18 mouse cellular contexts compared by ENCODE assay signal in the genomic region with DNA sequence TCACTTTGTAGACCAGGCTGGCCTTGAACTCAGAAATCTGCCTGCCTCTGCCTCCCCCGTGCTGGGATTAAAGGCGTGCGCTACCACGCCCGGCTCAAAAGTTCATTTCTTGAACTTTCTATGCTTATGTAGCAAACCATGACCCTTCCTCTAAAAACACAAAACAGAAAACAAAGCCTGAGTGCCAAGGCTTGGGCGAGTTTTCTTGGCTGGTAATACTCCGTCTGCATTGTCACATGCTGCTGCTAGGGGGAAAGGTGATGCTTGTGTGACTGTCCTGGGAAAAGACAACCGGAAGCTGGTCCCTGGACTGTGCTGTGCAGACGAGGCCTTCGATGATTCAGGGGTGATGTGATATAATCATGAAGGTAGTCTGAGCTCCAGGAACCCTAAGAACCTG. TPM values are rescaled to one million over a fixed set of nuclear protein-coding genes. Genes with fewer than 3 reads are reported as not detected.
"Had no signal": no experiment of that assay in that cellular context is flagged by ENCODE, and none has a peak within 500 bp of the region (broad histone marks: within the 10 kb centered on the region; RNA-seq: fewer than 3 reads in every experiment).

No protein-coding gene starts in this region.

- DNase-seq: liver, embryonic 13.5 days; lung, adult 18-20 months; lung, embryonic 14.5 days; lung, postnatal 4 days; midbrain, embryonic 14.5 days; right cerebral cortex, postnatal 14 days; spleen, adult 18-20 months; thymus, adult 2 months; thymus, postnatal 25 days; thymus, postnatal 4 days had no signal

- H3K9ac ChIP-seq: liver, embryonic 13.5 days; liver, embryonic 15.5 days; lung, embryonic 14.5 days; midbrain, embryonic 12.5 days; neural tube, embryonic 13.5 days; neural tube, embryonic 15.5 days had no signal

- H3K4me3 ChIP-seq: liver, embryonic 13.5 days; liver, embryonic 15.5 days; midbrain, embryonic 10.5 days; midbrain, embryonic 12.5 days; myocyte; neural tube, embryonic 13.5 days; neural tube, embryonic 15.5 days had no signal

- H3K27ac ChIP-seq: liver, embryonic 13.5 days; liver, embryonic 15.5 days; midbrain, embryonic 10.5 days; midbrain, embryonic 12.5 days; neural tube, embryonic 13.5 days; neural tube, embryonic 15.5 days had no signal

- H3K4me1 ChIP-seq: midbrain, embryonic 10.5 days; neural tube, embryonic 13.5 days; neural tube, embryonic 15.5 days had no signal

- H3K36me3 ChIP-seq: liver, embryonic 13.5 days; liver, embryonic 15.5 days; midbrain, embryonic 10.5 days; midbrain, embryonic 12.5 days; neural tube, embryonic 13.5 days; neural tube, embryonic 15.5 days had no signal

- H3K27me3 ChIP-seq: midbrain, embryonic 12.5 days; neural tube, embryonic 15.5 days had no signal

- H3K9me3 ChIP-seq: liver, embryonic 13.5 days; liver, embryonic 15.5 days; midbrain, embryonic 12.5 days; neural tube, embryonic 13.5 days; neural tube, embryonic 15.5 days had no signal

- ATAC-seq: midbrain, embryonic 16.5 days had no signal

- H3K4me2 ChIP-seq: liver, embryonic 13.5 days; liver, embryonic 15.5 days; lung, embryonic 14.5 days; midbrain, embryonic 12.5 days; neural tube, embryonic 13.5 days; neural tube, embryonic 15.5 days had no signal

RNA-seq across cellular contexts. Expression of gene Inca1, which starts 53.2 kb away (rescaled TPM):
- total RNA-seq: megakaryocyte, adult 5-6 weeks had no signal

RNA-seq across cellular contexts. Expression of gene Scimp, which starts 59.2 kb away (rescaled TPM):
- polyA plus RNA-seq: lung, embryonic 14.5 days; midbrain, embryonic 10.5 days; midbrain, embryonic 12.5 days; midbrain, embryonic 16.5 days; neural tube, embryonic 13.5 days had no signal
